Mouse (Mus musculus): Measurements from ENCODE around the gene Wnt2. TPM values are rescaled to one million over a fixed set of nuclear protein-coding genes. Genes with fewer than 3 reads are reported as not detected.
A peak's percentile ranks its signal among the peaks of the same experiment; 100 is the strongest.

The Wnt2 gene
- polyA plus RNA-seq, 1 experiment from 2014 or later = 0.08 TPM

DNA sequence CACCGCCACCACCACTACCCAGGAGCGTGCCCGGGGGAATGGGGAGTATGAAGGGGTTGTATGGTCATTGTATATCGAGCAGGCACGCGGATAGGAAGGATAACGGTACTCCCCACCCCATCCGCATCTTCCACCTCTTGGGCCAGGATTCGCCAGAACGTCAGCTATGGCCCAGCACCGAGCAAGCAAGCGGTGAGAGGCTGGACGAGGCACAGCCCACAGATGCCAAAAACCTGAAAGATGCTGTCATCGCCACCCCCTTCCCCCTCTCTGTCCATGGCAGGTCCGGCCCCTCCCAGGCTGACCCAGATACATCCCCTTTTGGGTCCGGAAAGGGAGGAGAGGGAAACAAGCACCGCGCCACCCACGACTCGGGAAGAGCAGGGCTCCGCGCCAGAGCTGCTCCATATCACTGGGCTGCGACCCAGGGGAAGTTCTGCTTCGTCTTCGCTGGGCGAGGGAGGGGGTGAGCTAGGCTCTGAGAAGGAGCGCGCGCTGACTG, 1.2 kb upstream of the Wnt2 start:
- 0% methylated on average over 27 of the region's 29 CpGs for WGBS
- H3K9ac ChIP-seq = peak overlapping the region; percentile 43
- H3K4me1 ChIP-seq (replicated peaks; ENCODE audit: control insufficient read depth, insufficient read depth, low read length) = peaks cover 10% of the 10 kb centered on the region
- H3K4me2 ChIP-seq (replicated peaks) = peak overlapping the region; percentile 78
- no peaks in the 10 kb centered on the region for H3K36me3 ChIP-seq (replicated peaks; ENCODE audit: control insufficient read depth, insufficient read depth)
- DNase-seq (ENCODE audit: low spot score) (no peak), ATAC-seq (ENCODE audit: low FRiP score) (peak; percentile 51)
- H3K27me3 ChIP-seq (ENCODE audit: control insufficient read depth, insufficient read depth, low read length) = peaks cover 53% of the 10 kb centered on the region
- no peak overlapping the region for H3K27ac ChIP-seq
- H3K4me3 ChIP-seq (replicated peaks; ENCODE audit: low read length) = peak overlapping the region; percentile 43
- no peaks in the 10 kb centered on the region for H3K9me3 ChIP-seq (ENCODE audit: control insufficient read depth, low read length)

DNA sequence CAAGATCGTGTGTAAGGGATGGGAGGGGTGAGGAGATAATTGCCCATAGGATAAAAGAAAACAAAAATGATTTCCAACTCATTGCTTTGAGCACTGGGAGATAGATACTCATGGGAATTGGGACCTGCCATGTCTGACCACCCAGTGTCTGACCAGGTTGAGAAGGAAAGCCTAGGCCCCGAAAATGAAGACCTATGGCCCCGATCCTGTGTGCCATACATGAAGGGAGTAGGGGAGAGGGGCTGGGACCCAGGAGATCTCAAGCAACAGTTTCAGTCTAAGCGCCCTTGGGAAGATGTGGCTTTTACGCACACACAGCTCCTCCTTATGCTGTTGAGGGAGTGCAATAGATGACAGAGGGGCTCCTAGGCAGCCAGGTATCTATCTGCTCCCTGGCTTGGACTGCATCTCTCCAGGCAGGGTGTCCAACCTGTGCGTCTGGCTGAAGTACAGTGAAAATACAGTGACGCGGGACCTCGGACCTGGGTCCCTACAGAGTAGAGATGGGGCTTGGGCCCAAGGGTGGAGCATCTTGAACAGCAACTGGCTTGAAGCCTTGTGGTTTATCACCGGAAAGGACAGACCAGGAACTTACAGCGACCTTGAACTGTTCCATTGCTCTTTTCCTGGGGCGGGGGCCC, 603 bp upstream of the Wnt2 start:
- no peaks in the 10 kb centered on the region for H3K36me3 ChIP-seq (replicated peaks; ENCODE audit: control insufficient read depth, insufficient read depth)
- H3K9ac ChIP-seq = peak overlapping the region; percentile 43; the same call in 1 of the 2 replicates
- H3K4me2 ChIP-seq (replicated peaks) = peak overlapping the region; percentile 78
- H3K27ac ChIP-seq = no peak overlapping the region
- no peaks in the 10 kb centered on the region for H3K9me3 ChIP-seq (ENCODE audit: control insufficient read depth, low read length)
- peaks cover 53% of the 10 kb centered on the region for H3K27me3 ChIP-seq (ENCODE audit: control insufficient read depth, insufficient read depth, low read length)
- DNase-seq (ENCODE audit: low spot score) (no peak), ATAC-seq (ENCODE audit: low FRiP score) (peak; percentile 22; the same call in 1 of the 2 replicates)
- WGBS = 10% methylated on average over 12 of the region's 12 CpGs
- peak overlapping the region; percentile 43 for H3K4me3 ChIP-seq (replicated peaks; ENCODE audit: low read length)
- peaks cover 10% of the 10 kb centered on the region for H3K4me1 ChIP-seq (replicated peaks; ENCODE audit: control insufficient read depth, insufficient read depth, low read length)

DNA sequence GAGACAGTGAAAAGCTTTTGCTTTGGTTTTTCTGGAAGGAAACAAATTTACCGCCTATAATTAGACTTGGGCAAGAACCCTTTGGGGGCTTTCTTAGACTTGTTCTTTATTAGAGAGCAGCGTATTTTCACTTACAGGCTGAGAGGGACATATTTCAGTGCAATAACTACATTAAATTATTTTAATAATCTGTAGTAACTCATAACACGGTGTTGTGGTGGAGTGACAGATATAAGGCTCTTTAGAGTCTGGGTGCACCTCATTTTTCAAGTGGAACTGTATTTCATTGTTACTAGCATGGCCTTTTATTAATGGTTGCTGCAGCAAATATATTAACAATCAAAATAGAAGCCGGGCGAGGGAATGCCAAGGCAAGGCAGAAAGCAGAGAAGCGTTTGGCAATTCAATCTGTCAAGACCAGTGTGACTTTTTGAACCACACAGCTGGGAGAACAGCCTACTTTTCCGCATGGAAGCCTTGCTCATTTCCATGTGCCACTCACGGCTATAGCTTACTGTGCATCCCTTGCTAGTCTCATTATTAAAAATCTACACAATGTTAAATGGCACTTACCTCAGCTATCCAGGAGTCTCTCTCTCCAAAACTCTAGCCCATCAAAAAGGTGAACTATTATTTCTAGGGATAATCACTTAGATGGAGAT, 6.1 kb downstream of the Wnt2 start:
- Histone ChIP-seq H3K9ac (no peak overlapping the region), H3K9me3 (ENCODE audit: control insufficient read depth, low read length) (no peaks in the 10 kb centered on the region), H3K4me1 (replicated peaks; ENCODE audit: control insufficient read depth, insufficient read depth, low read length) (no peaks in the 10 kb centered on the region), H3K27ac (no peak overlapping the region), H3K27me3 (ENCODE audit: control insufficient read depth, insufficient read depth, low read length) (peaks cover 14% of the 10 kb centered on the region; the same call in 1 of the 2 replicates), H3K4me2 (replicated peaks) (no peak overlapping the region), H3K36me3 (replicated peaks; ENCODE audit: control insufficient read depth, insufficient read depth) (no peaks in the 10 kb centered on the region), H3K4me3 (replicated peaks; ENCODE audit: low read length) (no peak overlapping the region)
- DNase-seq (ENCODE audit: low spot score) (no peak), ATAC-seq (ENCODE audit: low FRiP score) (no peak)
- 58% methylated on average over 8 of the region's 8 CpGs for WGBS

DNA sequence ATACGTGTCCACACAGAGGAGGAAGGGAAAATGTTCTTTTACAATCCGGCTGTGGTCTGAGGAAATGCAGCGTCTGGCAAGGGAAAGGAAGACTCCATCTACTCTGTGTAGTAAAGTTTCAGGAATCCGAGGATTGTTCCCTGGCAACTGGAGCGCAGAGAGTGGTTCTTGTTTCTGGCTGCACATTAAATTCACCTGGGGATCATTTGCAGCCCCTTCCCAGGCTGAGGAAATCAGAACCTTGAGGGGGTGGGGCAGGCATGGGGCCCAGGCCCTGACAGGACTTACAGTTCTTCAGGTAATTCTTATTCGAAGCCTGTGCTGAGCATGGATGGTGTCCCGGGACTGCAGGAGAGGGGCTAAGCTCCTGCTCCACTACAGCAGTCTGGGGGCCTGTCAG, 17.0 kb downstream of the Wnt2 start:
- ATAC-seq (ENCODE audit: low FRiP score) = no peak

DNA sequence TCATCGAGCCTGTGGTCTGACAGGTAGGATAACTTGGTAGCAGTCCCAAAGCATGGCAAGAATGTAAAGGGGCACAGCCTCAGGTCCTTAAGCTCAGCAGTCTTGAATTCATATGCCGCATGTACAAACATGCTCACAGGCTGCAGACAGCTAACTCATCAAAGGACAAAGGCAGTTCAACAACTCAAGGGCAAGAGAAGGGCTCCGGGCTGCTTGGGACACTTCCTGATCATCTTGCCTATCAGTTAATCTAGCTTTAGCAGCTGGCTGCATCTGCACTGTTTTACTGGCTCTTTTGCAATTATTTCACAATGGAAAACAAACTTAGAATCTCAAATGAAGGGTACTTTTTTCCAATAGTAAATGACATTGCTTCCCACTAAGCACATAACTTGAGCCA, 23.0 kb downstream of the Wnt2 start:
- Histone ChIP-seq H3K9me3 (ENCODE audit: control insufficient read depth, low read length) (no peaks in the 10 kb centered on the region), H3K27ac (no peak overlapping the region)
- WGBS = 83% methylated on average over 3 of the region's 3 CpGs

More for the DNA sequence above, 17.0 kb downstream of the Wnt2 start:
- 75% methylated on average over 7 of the region's 7 CpGs for WGBS
- no peak overlapping the region for H3K4me3 ChIP-seq (replicated peaks; ENCODE audit: low read length)
- no peaks in the 10 kb centered on the region for H3K9me3 ChIP-seq (ENCODE audit: control insufficient read depth, low read length)
- H3K27me3 ChIP-seq (ENCODE audit: control insufficient read depth, insufficient read depth, low read length) = no peaks in the 10 kb centered on the region
- no peak overlapping the region for H3K4me2 ChIP-seq (replicated peaks)
- no peak overlapping the region for H3K27ac ChIP-seq
- no peak for DNase-seq (ENCODE audit: low spot score)
- H3K36me3 ChIP-seq (replicated peaks; ENCODE audit: control insufficient read depth, insufficient read depth) = no peaks in the 10 kb centered on the region
- no peaks in the 10 kb centered on the region for H3K4me1 ChIP-seq (replicated peaks; ENCODE audit: control insufficient read depth, insufficient read depth, low read length)
- H3K9ac ChIP-seq = no peak overlapping the region

DNA sequence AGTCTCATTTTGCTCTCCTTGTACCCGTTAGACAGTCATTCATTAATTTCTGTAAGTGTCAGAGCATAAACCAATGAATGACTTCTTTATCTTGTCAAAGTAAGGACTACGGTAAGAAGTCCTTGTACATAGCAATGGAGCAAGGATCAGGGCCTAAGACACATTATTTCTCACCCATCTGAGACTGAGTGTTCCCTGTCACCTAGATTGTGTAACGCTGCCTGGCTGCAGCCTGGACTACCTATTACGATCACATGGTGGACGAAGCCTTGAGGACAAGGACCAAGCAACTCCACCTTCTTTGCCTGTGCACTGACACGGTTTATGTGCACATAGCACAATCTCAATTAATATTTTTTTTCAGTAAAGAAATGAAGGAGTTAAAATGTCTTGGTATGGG, 28.3 kb downstream of the Wnt2 start:
- Histone ChIP-seq H3K9ac (no peak overlapping the region), H3K4me2 (replicated peaks) (no peak overlapping the region), H3K36me3 (replicated peaks; ENCODE audit: control insufficient read depth, insufficient read depth) (no peaks in the 10 kb centered on the region), H3K4me3 (replicated peaks; ENCODE audit: low read length) (no peak overlapping the region), H3K4me1 (replicated peaks; ENCODE audit: control insufficient read depth, insufficient read depth, low read length) (no peaks in the 10 kb centered on the region), H3K27ac (no peak overlapping the region), H3K27me3 (ENCODE audit: control insufficient read depth, insufficient read depth, low read length) (no peaks in the 10 kb centered on the region), H3K9me3 (ENCODE audit: control insufficient read depth, low read length) (no peaks in the 10 kb centered on the region)
- 91% methylated on average over 6 of the region's 6 CpGs for WGBS
- DNase-seq (ENCODE audit: low spot score) (no peak), ATAC-seq (ENCODE audit: low FRiP score) (no peak)

More for the DNA sequence above, 23.0 kb downstream of the Wnt2 start:
- Histone ChIP-seq H3K4me1 (replicated peaks; ENCODE audit: control insufficient read depth, insufficient read depth, low read length) (no peaks in the 10 kb centered on the region), H3K4me2 (replicated peaks) (no peak overlapping the region), H3K9ac (no peak overlapping the region), H3K27me3 (ENCODE audit: control insufficient read depth, insufficient read depth, low read length) (no peaks in the 10 kb centered on the region), H3K36me3 (replicated peaks; ENCODE audit: control insufficient read depth, insufficient read depth) (no peaks in the 10 kb centered on the region), H3K4me3 (replicated peaks; ENCODE audit: low read length) (no peak overlapping the region)
- no peak for DNase-seq (ENCODE audit: low spot score)
- ATAC-seq (ENCODE audit: low FRiP score) = no peak

DNA sequence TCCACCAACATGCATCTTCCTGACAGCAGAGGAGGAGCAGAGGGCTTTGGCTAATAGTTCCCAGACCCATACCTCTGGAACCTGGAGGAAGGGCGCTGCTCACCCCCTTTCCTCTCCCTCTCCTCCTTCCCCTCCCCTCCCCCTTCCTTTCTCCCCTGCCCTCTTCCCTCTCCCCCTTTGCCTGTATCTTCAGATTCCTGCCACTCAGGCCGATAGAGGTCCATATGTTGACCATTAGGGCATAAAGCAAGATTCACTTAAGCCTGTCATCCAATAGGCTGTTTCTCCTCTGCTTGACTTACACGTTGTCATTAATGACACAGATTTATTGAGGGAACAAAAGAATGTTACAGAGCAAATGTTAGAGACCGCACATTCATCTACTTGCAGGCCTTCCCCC, 31.9 kb downstream of the Wnt2 start:
- no peaks in the 10 kb centered on the region for H3K9me3 ChIP-seq (ENCODE audit: control insufficient read depth, low read length)
- no peaks in the 10 kb centered on the region for H3K27me3 ChIP-seq (ENCODE audit: control insufficient read depth, insufficient read depth, low read length)
- DNase-seq (ENCODE audit: low spot score) (no peak), ATAC-seq (ENCODE audit: low FRiP score) (no peak)
- H3K4me2 ChIP-seq (replicated peaks) = no peak overlapping the region
- no peak overlapping the region for H3K4me3 ChIP-seq (replicated peaks; ENCODE audit: low read length)
- H3K9ac ChIP-seq = no peak overlapping the region
- H3K27ac ChIP-seq = no peak overlapping the region
- H3K36me3 ChIP-seq (replicated peaks; ENCODE audit: control insufficient read depth, insufficient read depth) = no peaks in the 10 kb centered on the region
- WGBS = 74% methylated on average over 4 of the region's 4 CpGs
- H3K4me1 ChIP-seq (replicated peaks; ENCODE audit: control insufficient read depth, insufficient read depth, low read length) = no peaks in the 10 kb centered on the region

DNA sequence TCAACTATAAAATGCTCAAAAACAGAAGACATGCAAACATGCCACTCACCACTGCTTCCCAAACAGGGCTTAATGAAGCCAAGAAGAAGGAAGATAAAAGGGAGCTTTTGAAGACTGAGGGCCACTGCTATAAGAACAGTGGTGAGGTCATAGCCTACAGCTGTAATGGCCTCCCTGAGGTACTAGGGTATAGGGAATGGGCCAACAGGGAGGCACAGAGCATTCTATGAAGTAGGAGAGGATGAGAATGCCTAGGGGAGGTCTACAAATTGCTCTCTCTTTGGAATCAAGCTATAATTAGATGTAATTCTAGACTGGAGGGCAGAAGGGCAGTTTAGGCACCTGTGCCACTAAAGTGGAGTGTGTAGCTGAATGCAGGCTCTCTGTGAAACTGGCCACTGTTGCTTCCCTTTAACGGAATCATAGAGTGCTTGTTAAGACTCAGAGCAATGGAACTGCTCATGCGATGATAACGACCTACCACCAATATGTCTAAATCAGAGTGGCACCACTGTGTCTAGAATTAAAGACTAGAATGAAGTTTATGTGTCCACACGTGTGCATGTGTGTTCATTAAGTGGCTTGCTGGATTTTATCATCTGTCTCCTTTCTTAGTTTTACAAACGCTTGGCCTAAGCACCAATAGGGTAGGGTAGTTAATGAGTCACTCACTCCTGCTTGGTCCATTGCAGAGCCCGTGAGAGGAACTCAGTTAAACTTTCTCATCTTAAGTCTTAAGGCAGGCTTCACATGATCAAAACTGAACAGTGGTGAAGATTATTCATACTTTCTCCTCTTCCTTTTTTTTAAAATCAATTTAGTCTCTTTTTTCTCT, 35.2 kb downstream of the Wnt2 start:
- no peak overlapping the region for H3K4me2 ChIP-seq (replicated peaks)
- H3K9me3 ChIP-seq (ENCODE audit: control insufficient read depth, low read length) = no peaks in the 10 kb centered on the region
- WGBS = 64% methylated on average over 6 of the region's 6 CpGs
- ATAC-seq (ENCODE audit: low FRiP score) (no peak), DNase-seq (ENCODE audit: low spot score) (no peak)
- no peak overlapping the region for H3K4me3 ChIP-seq (replicated peaks; ENCODE audit: low read length)
- H3K27ac ChIP-seq = no peak overlapping the region
- H3K4me1 ChIP-seq (replicated peaks; ENCODE audit: control insufficient read depth, insufficient read depth, low read length) = no peaks in the 10 kb centered on the region
- no peaks in the 10 kb centered on the region for H3K36me3 ChIP-seq (replicated peaks; ENCODE audit: control insufficient read depth, insufficient read depth)
- no peaks in the 10 kb centered on the region for H3K27me3 ChIP-seq (ENCODE audit: control insufficient read depth, insufficient read depth, low read length)
- no peak overlapping the region for H3K9ac ChIP-seq

DNA sequence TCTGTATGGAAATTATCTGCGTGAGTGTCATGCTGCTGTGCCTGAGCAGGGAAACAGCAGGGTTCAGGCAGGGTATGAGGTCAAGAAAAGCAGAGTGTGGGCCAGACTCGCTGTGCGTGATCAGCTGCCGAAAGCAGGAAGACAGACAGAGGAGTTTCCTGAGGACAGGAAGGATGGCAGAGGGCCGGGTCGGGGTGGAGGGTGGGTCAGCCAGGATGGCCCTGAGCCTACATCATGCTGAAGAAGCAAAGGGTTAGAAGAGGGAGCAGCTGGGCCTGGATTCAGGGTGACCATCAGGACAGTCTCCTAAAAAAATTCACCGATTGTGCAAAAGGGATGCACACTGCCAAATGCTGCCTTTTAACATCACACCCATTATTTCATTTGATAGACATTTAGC, 38.8 kb downstream of the Wnt2 start:
- no peak overlapping the region for H3K4me2 ChIP-seq (replicated peaks)
- no peaks in the 10 kb centered on the region for H3K36me3 ChIP-seq (replicated peaks; ENCODE audit: control insufficient read depth, insufficient read depth)
- 63% methylated on average over 7 of the region's 7 CpGs for WGBS
- no peaks in the 10 kb centered on the region for H3K4me1 ChIP-seq (replicated peaks; ENCODE audit: control insufficient read depth, insufficient read depth, low read length)
- no peak overlapping the region for H3K4me3 ChIP-seq (replicated peaks; ENCODE audit: low read length)
- no peak overlapping the region for H3K9ac ChIP-seq
- H3K27ac ChIP-seq = no peak overlapping the region
- ATAC-seq (ENCODE audit: low FRiP score) (no peak), DNase-seq (ENCODE audit: low spot score) (no peak)
- no peaks in the 10 kb centered on the region for H3K27me3 ChIP-seq (ENCODE audit: control insufficient read depth, insufficient read depth, low read length)
- H3K9me3 ChIP-seq (ENCODE audit: control insufficient read depth, low read length) = no peaks in the 10 kb centered on the region
